Mouse (Mus musculus) intestine, embryonic 14.5 days (tissue): ENCODE data around the gene Plekhg3. TPM values are rescaled to one million over a fixed set of nuclear protein-coding genes. Genes with fewer than 3 reads are reported as not detected.

Source experiments
- ATAC-seq: fragments of 200-750 bp; cut with Nextera tagmentation; replicated peaks from 2 replicates; pipeline ENCODE4 v1.8.0; 2017; ENCODE audit warnings: low read depth, moderate number of reproducible peaks, moderate TSS enrichment, moderate library complexity; ENCODE audit not compliant: low FRiP score, low TSS enrichment
- DNase-seq: peaks from one replicate; pipeline ENCODE4 v3.0.0-alpha.2; 2018; ENCODE audit warnings: low spot score
- H3K27ac ChIP-seq: fragments of 300-500 bp; sonication (generic); 2 replicates; pipeline ENCODE4 v1.5.1; 2014; ENCODE audit warnings: low read depth, mild to moderate bottlenecking, control low read depth
- H3K27me3 ChIP-seq: fragments of 300-500 bp; sonication (generic); replicated peaks from 2 replicates; pipeline ENCODE4 v1.6.1; 2014; ENCODE audit warnings: low read length, control low read depth; ENCODE audit not compliant: control insufficient read depth, insufficient read depth
- H3K36me3 ChIP-seq: fragments of 300-500 bp; sonication (generic); 2 replicates; pipeline ENCODE4 v1.6.1; 2014; ENCODE audit warnings: low read length, control low read depth; ENCODE audit not compliant: control insufficient read depth, insufficient read depth
- H3K4me1 ChIP-seq: fragments of 300-500 bp; sonication (generic); replicated peaks from 2 replicates; pipeline ENCODE4 v1.6.1; 2014; ENCODE audit warnings: low read length, control low read depth, mixed read lengths; ENCODE audit not compliant: control insufficient read depth, insufficient read depth
- H3K4me2 ChIP-seq: fragments of 300-500 bp; sonication (generic); 2 replicates; pipeline ENCODE4 v1.6.1; 2014; ENCODE audit warnings: low read length
- H3K4me3 ChIP-seq: fragments of 300-500 bp; sonication (generic); 2 replicates; pipeline ENCODE4 v1.5.1; 2014; ENCODE audit warnings: low read depth, low read length, control low read depth, mixed read lengths
- H3K9ac ChIP-seq: fragments of 300-500 bp; sonication (generic); 2 replicates; pipeline ENCODE4 v1.6.1; 2014; ENCODE audit warnings: mild to moderate bottlenecking, low read length
- H3K9me3 ChIP-seq: fragments of 300-500 bp; sonication (generic); 2 replicates; pipeline ENCODE4 v1.6.1; 2016; ENCODE audit warnings: low read length, control low read depth; ENCODE audit not compliant: control insufficient read depth
- WGBS: fragments of 180-500 bp; shearing (Covaris S2); extraction: QIAGEN DNeasy Blood & Tissue Kit; methylation state at CpG from one replicate; pipeline ENCODE4 v1.1.7; 2014; 5-methylcytosine and 5-hydroxymethylcytosine counted together
- polyA plus RNA-seq: library from polyadenylated mRNA; unstranded; fragments of >200 nt; fragmentation: Nextera tagmentation; extraction: Ambion mirVana; gene quantifications from 2 replicates; pipeline ENCODE4 v1.2.1, GENCODE M21; 2014

Plekhg3 gene
- polyA plus RNA-seq, 1 experiment from 2014 or later, result 9.5 TPM

GRCm38 (mm10) chr12:76566284-76566683 is 35.6 kb downstream of the Plekhg3 start:
- Histone ChIP-seq H3K27ac (no peak overlapping the region), H3K27me3 (no peaks in the 10 kb centered on the region), H3K4me3 (no peak overlapping the region), H3K9me3 (no peaks in the 10 kb centered on the region), H3K4me2 (no peak overlapping the region), H3K36me3 (peaks cover 41% of the 10 kb centered on the region), H3K9ac (no peak overlapping the region), H3K4me1 (peaks cover 4% of the 10 kb centered on the region; the same call in 1 of the 2 replicates)
- WGBS, result 88% methylated on average over 10 of the region's 10 CpGs
- DNase-seq (no peak), ATAC-seq (no peak)

- H3K4me1 ChIP-seq, result peaks cover 4% of the 10 kb centered on the region; the same call in 1 of the 2 replicates
- 67% methylated on average over 9 of the region's 9 CpGs for WGBS
- ATAC-seq, result no peak; the same call in 1 of the 2 replicates
- DNase-seq, result no peak
- H3K27me3 ChIP-seq, result no peaks in the 10 kb centered on the region
- H3K36me3 ChIP-seq, result peaks cover 30% of the 10 kb centered on the region
- no peak overlapping the region for H3K4me3 ChIP-seq
- H3K9me3 ChIP-seq, result no peaks in the 10 kb centered on the region
- no peak overlapping the region for H3K27ac ChIP-seq
- no peak overlapping the region for H3K9ac ChIP-seq
- H3K4me2 ChIP-seq, result no peak overlapping the region
Measured at GRCm38 (mm10) chr12:76570221-76570940, 39.7 kb downstream of the Plekhg3 start.

GRCm38 (mm10) chr12:76571266-76571665 is 40.6 kb downstream of the Plekhg3 start:
- H3K9ac ChIP-seq, result no peak overlapping the region
- H3K27me3 ChIP-seq, result no peaks in the 10 kb centered on the region
- 84% methylated on average over 10 of the region's 10 CpGs for WGBS
- H3K36me3 ChIP-seq, result peaks cover 29% of the 10 kb centered on the region
- DNase-seq, result no peak
- H3K4me1 ChIP-seq, result peaks cover 4% of the 10 kb centered on the region; the same call in 1 of the 2 replicates
- H3K4me2 ChIP-seq, result no peak overlapping the region
- H3K4me3 ChIP-seq, result no peak overlapping the region
- no peaks in the 10 kb centered on the region for H3K9me3 ChIP-seq
- H3K27ac ChIP-seq, result no peak overlapping the region
- peak; percentile 51; the same call in 1 of the 2 replicates for ATAC-seq

DNA sequence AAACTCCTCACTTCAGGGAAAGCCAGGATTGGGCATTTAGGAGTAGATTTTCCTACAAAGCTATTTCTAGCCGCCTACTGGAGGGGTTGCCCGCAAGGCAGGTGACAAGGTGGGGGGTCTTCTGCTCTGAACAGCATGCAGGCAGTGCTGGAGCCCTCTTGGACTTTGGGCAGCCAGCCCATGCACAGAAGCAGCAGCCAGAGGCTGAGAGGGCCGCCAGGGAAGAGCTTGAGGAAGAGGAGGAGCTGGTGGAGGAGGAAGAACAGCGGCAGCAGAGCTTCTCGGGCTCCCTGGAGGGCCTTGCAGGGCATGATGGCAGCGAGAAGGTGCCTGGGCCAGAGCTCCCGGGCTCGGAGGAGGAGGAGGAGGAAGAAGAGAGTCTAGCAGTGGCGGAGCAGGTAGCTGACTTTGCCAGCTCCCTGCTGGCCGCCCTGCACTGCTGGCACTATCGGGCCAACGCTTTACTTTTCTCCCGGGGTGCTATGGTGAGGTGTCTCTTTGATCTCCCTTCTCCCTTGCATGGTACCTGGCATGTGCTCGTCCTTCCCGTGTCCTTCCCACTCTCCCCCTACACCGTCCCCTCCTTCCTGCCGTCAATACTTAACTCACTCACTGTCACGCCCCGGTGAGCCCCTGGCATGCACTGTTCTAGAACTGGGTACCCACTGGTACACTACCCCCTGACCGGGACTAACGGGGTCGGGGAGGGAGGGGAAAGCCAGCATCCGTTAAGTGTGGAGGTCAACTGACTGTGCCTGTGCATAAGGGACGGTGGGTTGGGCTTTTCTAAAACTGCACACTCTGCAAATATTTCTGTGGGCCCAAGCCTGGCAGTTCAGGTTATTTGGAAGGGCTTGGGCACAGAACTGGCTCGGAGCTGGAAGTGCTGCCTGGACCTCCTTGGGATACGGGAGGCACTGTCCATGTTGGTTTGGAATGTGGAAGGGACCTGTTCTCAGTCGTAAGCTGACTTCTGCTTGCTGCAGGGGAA is 41.9 kb downstream of the Plekhg3 start:
- Histone ChIP-seq H3K4me1 (peaks cover 4% of the 10 kb centered on the region; the same call in 1 of the 2 replicates), H3K36me3 (peaks cover 38% of the 10 kb centered on the region), H3K27me3 (no peaks in the 10 kb centered on the region), H3K4me3 (no peak overlapping the region), H3K4me2 (no peak overlapping the region), H3K9me3 (no peaks in the 10 kb centered on the region), H3K27ac (no peak overlapping the region), H3K9ac (no peak overlapping the region)
- ATAC-seq (no peak), DNase-seq (no peak)
- WGBS, result 82% methylated on average over 27 of the region's 27 CpGs

- DNase-seq (no peak), ATAC-seq (no peak)
- Histone ChIP-seq H3K27me3 (no peaks in the 10 kb centered on the region), H3K36me3 (peaks cover 46% of the 10 kb centered on the region), H3K9me3 (no peaks in the 10 kb centered on the region), H3K27ac (no peak overlapping the region), H3K4me3 (no peak overlapping the region), H3K4me2 (no peak overlapping the region), H3K4me1 (peaks cover 4% of the 10 kb centered on the region; the same call in 1 of the 2 replicates), H3K9ac (no peak overlapping the region)
- 89% methylated on average over 6 of the region's 6 CpGs for WGBS
Measured at GRCm38 (mm10) chr12:76573381-76573780, 42.7 kb downstream of the Plekhg3 start.

GRCm38 (mm10) chr12:76574815-76575214 is 44.1 kb downstream of the Plekhg3 start:
- Histone ChIP-seq H3K36me3 (peaks cover 55% of the 10 kb centered on the region), H3K27ac (no peak overlapping the region)

GRCm38 (mm10) chr12:76576061-76576460 is 45.4 kb downstream of the Plekhg3 start:
- H3K27me3 ChIP-seq, result no peaks in the 10 kb centered on the region
- no peaks in the 10 kb centered on the region for H3K4me1 ChIP-seq
- DNase-seq, result no peak
- no peak overlapping the region for H3K4me2 ChIP-seq
- no peak overlapping the region for H3K27ac ChIP-seq
- H3K9me3 ChIP-seq, result no peaks in the 10 kb centered on the region
- H3K9ac ChIP-seq, result no peak overlapping the region
- peaks cover 55% of the 10 kb centered on the region for H3K36me3 ChIP-seq
- H3K4me3 ChIP-seq, result no peak overlapping the region
- ATAC-seq, result no peak
- 93% methylated on average over 9 of the region's 9 CpGs for WGBS

More at GRCm38 (mm10) chr12:76574815-76575214, 44.1 kb downstream of the Plekhg3 start:
- DNase-seq (no peak), ATAC-seq (no peak)
- H3K4me2 ChIP-seq, result no peak overlapping the region
- whole genome bisulfite sequencing, result 91% methylated on average over 6 of the region's 6 CpGs
- H3K9me3 ChIP-seq, result no peaks in the 10 kb centered on the region
- no peaks in the 10 kb centered on the region for H3K27me3 ChIP-seq
- H3K4me1 ChIP-seq, result peaks cover 4% of the 10 kb centered on the region; the same call in 1 of the 2 replicates
- H3K4me3 ChIP-seq, result no peak overlapping the region
- no peak overlapping the region for H3K9ac ChIP-seq

DNA sequence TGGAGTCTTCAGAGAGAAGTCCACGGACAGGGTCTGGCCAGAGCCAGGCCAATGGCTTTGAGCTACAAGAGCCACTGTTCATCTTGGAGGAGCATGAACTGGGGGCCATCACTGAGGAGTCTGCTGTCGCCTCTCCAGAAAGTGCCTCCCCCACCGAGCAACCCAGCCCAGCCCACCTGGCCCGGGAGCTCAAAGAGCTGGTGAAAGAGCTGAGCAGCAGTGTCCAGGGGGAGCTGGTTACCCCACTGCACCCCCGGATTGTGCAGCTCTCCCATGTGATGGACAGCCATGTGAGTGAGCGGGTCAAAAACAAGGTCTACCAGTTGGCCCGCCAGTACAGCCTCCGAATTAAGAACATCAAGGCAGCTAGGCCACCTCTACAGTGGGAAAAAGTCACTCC is 46.1 kb downstream of the Plekhg3 start:
- DNase-seq (no peak), ATAC-seq (no peak)
- H3K4me3 ChIP-seq, result no peak overlapping the region
- H3K27ac ChIP-seq, result no peak overlapping the region
- H3K27me3 ChIP-seq, result no peaks in the 10 kb centered on the region
- no peak overlapping the region for H3K4me2 ChIP-seq
- no peak overlapping the region for H3K9ac ChIP-seq
- 93% methylated on average over 8 of the region's 8 CpGs for WGBS
- peaks cover 54% of the 10 kb centered on the region for H3K36me3 ChIP-seq
- H3K9me3 ChIP-seq, result no peaks in the 10 kb centered on the region
- H3K4me1 ChIP-seq, result no peaks in the 10 kb centered on the region
